Mouse (Mus musculus): ENCODE measurements around the gene Mbnl2.

DNA sequence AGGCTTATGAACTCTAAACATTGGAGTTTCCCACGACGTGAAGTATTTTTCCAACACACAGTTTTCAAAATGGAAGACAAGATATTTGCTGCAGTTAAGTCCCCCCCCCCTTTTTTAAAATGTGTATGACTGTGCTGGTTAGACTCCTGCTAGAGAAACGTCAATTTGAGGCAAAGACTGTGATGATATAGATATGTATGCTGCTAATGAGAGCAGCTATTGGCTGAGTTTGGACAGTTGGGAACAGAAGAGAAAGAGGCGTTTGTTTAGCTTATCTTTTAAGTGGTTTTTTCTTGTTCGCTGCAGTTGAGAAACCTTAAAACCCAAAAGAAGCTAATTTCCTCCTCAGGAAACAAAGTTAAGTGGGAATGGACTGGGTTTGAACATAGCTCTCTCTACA lies 106.7 kb downstream of the Mbnl2 start:
- TF ChIP-seq ZC3H11A (IDR thresholded peaks at IDR 0.05; ENCODE audit: borderline replicate concordance, low read depth, low read length) (no peak), CHD2 (IDR thresholded peaks at IDR 0.05; ENCODE audit: low read depth, low read length) (no peak), HCFC1 (IDR thresholded peaks at IDR 0.05; ENCODE audit: borderline replicate concordance, insufficient read depth, low read length) (no peak)
